Comparison of ENCODE assay signal across 8 mouse cellular contexts in genomic region chr8:11550281-11550948, GRCm38 (mm10). TPM values are rescaled to one million over a fixed set of nuclear protein-coding genes. Genes with fewer than 3 reads are reported as not detected.
A peak's percentile ranks its signal among the peaks of the same experiment; 100 is the strongest.
DNase-seq lines count a peak whose midpoint lies in the region; ATAC-seq and TF ChIP-seq lines count a peak whose summit lies in the region.

Gene Cars2, minus strand, starts transcription at chr8:11550783.

- ATAC-seq in kidney, embryonic 15.5 days (replicated peaks; ENCODE audit: low FRiP score), result peak; percentile 83
- peak; percentile 85 for ATAC-seq in monocyte, adult 5-6 weeks (replicated peaks; ENCODE audit: insufficient number of reproducible peaks, low FRiP score, low TSS enrichment, poor library complexity, severe bottlenecking)

- peak; percentile 93 for DNase-seq in 416B (ENCODE audit: low read depth)
- peak; percentile 95 for DNase-seq in heart, embryonic 10.5 days (ENCODE audit: low spot score)
- peak; percentile 95 for DNase-seq in liver
- peak; percentile 92 to 95 for DNase-seq in spleen, postnatal 4 days (ENCODE audit: low spot score in 2 of 2)

- TF ChIP-seq CTCF in bone marrow, adult 2 months (IDR thresholded peaks at IDR 0.05; ENCODE audit: control insufficient read depth, insufficient read depth, low read length), result no peak
- TF ChIP-seq CTCF in embryonic fibroblast, embryonic 13.5 days (IDR thresholded peaks at IDR 0.05; ENCODE audit: borderline replicate concordance, insufficient read depth, low read length), result no peak

- under 1% methylated on average over 53 of the region's 53 CpGs for WGBS in bone marrow, adult 2 months
- under 1% methylated on average over 53 of the region's 53 CpGs for WGBS in heart, embryonic 10.5 days
- under 1% methylated on average over 53 of the region's 53 CpGs for WGBS in kidney, embryonic 15.5 days

- H3K4me3 ChIP-seq in bone marrow, adult 2 months (replicated peaks; ENCODE audit: control insufficient read depth, low read depth, low read length), result peak within 1 kb of the TSS; percentile 72
- H3K4me3 ChIP-seq in embryonic fibroblast, embryonic 13.5 days (ENCODE audit: insufficient read depth, low read length), result peak within 1 kb of the TSS; percentile 59
- peak within 1 kb of the TSS; percentile 76 for H3K4me3 ChIP-seq in heart, embryonic 10.5 days
- peak within 1 kb of the TSS; percentile 83 for H3K4me3 ChIP-seq in kidney, embryonic 15.5 days (replicated peaks)

- peaks cover 15% of the 10 kb centered on the region for H3K36me3 ChIP-seq in heart, embryonic 10.5 days
- peaks cover 27% of the 10 kb centered on the region for H3K36me3 ChIP-seq in kidney, embryonic 15.5 days

- H3K27ac ChIP-seq in bone marrow, adult 2 months (ENCODE audit: control insufficient read depth, insufficient read depth, low read depth, low read length, poor library complexity), result peak within 1 kb of the TSS; percentile 90
- H3K27ac ChIP-seq in embryonic fibroblast, embryonic 13.5 days (ENCODE audit: insufficient read depth, low read length), result peak within 1 kb of the TSS; percentile 56
- peak within 1 kb of the TSS; percentile 93 for H3K27ac ChIP-seq in heart, embryonic 10.5 days
- peak within 1 kb of the TSS; percentile 94 for H3K27ac ChIP-seq in kidney, embryonic 15.5 days

- H3K27me3 ChIP-seq in heart, embryonic 10.5 days (ENCODE audit: insufficient read depth, poor library complexity, severe bottlenecking), result no peaks in the 10 kb centered on the region
- H3K27me3 ChIP-seq in kidney, embryonic 15.5 days, result no peaks in the 10 kb centered on the region

- H3K9ac ChIP-seq in kidney, embryonic 15.5 days, result peak within 1 kb of the TSS; percentile 88

- peak within 1 kb of the TSS; percentile 83 for H3K4me2 ChIP-seq in kidney, embryonic 15.5 days

- H3K4me1 ChIP-seq in bone marrow, adult 2 months (ENCODE audit: control insufficient read depth, insufficient read depth, low read length), result no peaks in the 10 kb centered on the region; the same call in 1 of the 2 replicates
- 0 out of 2 replicates have a peak, but pooled peaks cover 3% of the 10 kb centered on the region for H3K4me1 ChIP-seq in embryonic fibroblast, embryonic 13.5 days (ENCODE audit: control insufficient read depth, insufficient read depth, low read length)
- H3K4me1 ChIP-seq in heart, embryonic 10.5 days, result peaks cover 24% of the 10 kb centered on the region
- peaks cover 24% of the 10 kb centered on the region for H3K4me1 ChIP-seq in kidney, embryonic 15.5 days

- no peaks in the 10 kb centered on the region for H3K9me3 ChIP-seq in heart, embryonic 10.5 days
- H3K9me3 ChIP-seq in kidney, embryonic 15.5 days (replicated peaks), result no peaks in the 10 kb centered on the region

- TF ChIP-seq POLR2A in bone marrow, adult 2 months (IDR thresholded peaks at IDR 0.05; ENCODE audit: borderline replicate concordance, control insufficient read depth, low read depth, low read length), result peak; percentile 69; the same call in 1 of the 2 replicates
- peak; percentile 75 for TF ChIP-seq POLR2A in embryonic fibroblast, embryonic 13.5 days (IDR thresholded peaks at IDR 0.05; ENCODE audit: low read depth, low read length)

RNA-seq across cellular contexts. Expression of gene Cars2, which starts in this region (rescaled TPM):
- 22.0 and 32.7 TPM in 2 replicates for polyA plus RNA-seq in bone marrow, adult 2 months (2011; ENCODE audit: insufficient read depth, insufficient read length, low replicate concordance, missing spikeins)
- 18.4 and 21.7 TPM in 2 replicates for polyA plus RNA-seq in embryonic fibroblast, embryonic 13.5 days (2011; ENCODE audit: insufficient read length, low read depth, missing spikeins)
- 24.5 and 27.9 TPM in 2 replicates for polyA plus RNA-seq in heart, embryonic 10.5 days (2016; fragmentation: Nextera tagmentation; extraction: Ambion mirVana)
- 23.8 and 28.3 TPM in 2 replicates for polyA plus RNA-seq in kidney, embryonic 15.5 days (2015; fragmentation: Nextera tagmentation; extraction: Ambion mirVana)
- total RNA-seq in monocyte, adult 5-6 weeks (2017), result 18.3 to 33.8 TPM (median 30.6 TPM) in 3 replicates

Comparison
In these comparisons a context has a peak if more than half of its experiments do, and no peak if none do; other contexts are left out.
1. Peak in every context shown above with its lines: DNase-seq, ATAC-seq, H3K4me3 ChIP-seq and H3K27ac ChIP-seq.